Comparison of ENCODE assay signal across 11 mouse cellular contexts in the genomic region with DNA sequence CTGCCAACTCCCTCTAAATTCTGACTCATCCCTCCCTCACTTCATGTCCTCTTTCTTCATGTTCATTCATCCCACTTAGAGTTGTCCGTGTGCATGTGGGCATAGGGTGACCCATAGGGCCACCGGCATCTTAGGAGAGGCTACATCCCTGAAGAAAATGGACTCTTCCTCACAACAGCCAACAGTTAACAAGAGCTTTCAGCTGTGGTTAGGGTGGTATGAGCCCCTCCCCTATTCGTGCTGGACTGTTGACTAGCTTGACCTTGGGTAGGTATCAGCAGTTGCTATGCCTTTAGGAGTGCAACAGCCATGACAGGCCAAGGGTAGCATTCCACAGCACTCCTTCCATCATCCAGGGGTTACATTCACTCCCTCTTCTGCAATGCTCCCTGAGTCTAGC.
"Had no signal": no experiment of that assay in that cellular context is flagged by ENCODE, and none has a peak within 500 bp of the region (broad histone marks: within the 10 kb centered on the region; RNA-seq: fewer than 3 reads in every experiment).

No protein-coding gene starts in this region.

- DNase-seq: kidney, adult 18-20 months; kidney, postnatal 10 days; layer of hippocampus, adult 9-11 months; layer of hippocampus, postnatal 36 days; lung, embryonic 14.5 days; lung, postnatal 10 days; lung, postnatal 4 days; midbrain, embryonic 14.5 days; right cerebral cortex, postnatal 25 days; thymus, adult 18-20 months; thymus, postnatal 14 days had no signal
